In genomic region chr14:25508757-25509139, GRCm38 (mm10) we compare ENCODE assay signal across 11 mouse cellular contexts. TPM values are rescaled to one million over a fixed set of nuclear protein-coding genes. Genes with fewer than 3 reads are reported as not detected.
A peak's percentile ranks its signal among the peaks of the same experiment; 100 is the strongest.
DNase-seq lines count a peak whose midpoint lies in the region; ATAC-seq lines count a peak whose summit lies in the region.
"Had no signal": no experiment of that assay in that cellular context is flagged by ENCODE, and none has a peak within 500 bp of the region (broad histone marks: within the 10 kb centered on the region; RNA-seq: fewer than 3 reads in every experiment).

No protein-coding gene starts in this region.

- H3K9me3 ChIP-seq in hindbrain, embryonic 12.5 days (replicated peaks), result no peaks in the 10 kb centered on the region
- no peaks in the 10 kb centered on the region for H3K9me3 ChIP-seq in hindbrain, embryonic 14.5 days (ENCODE audit: control insufficient read depth, low read length)
- H3K9me3 ChIP-seq in heart, embryonic 14.5 days (ENCODE audit: control insufficient read depth, low read length), result no peaks in the 10 kb centered on the region
- H3K9me3 ChIP-seq in intestine, embryonic 15.5 days, result no peaks in the 10 kb centered on the region
- H3K9me3 ChIP-seq in liver, embryonic 16.5 days (replicated peaks; ENCODE audit: control insufficient read depth, low read length), result no peaks in the 10 kb centered on the region
- H3K9me3 ChIP-seq: embryonic facial prominence, embryonic 13.5 days had no signal

- ATAC-seq in hindbrain, embryonic 12.5 days (ENCODE audit: low FRiP score), result no peak
- ATAC-seq in hindbrain, embryonic 14.5 days (ENCODE audit: low FRiP score), result no peak
- ATAC-seq in heart, embryonic 14.5 days (ENCODE audit: insufficient number of reproducible peaks, insufficient read depth, low FRiP score, low read depth), result peak; percentile 48; the same call in 1 of the 2 replicates
- ATAC-seq in intestine, embryonic 15.5 days, result peak; percentile 80
- ATAC-seq in liver, embryonic 16.5 days (ENCODE audit: low read depth), result peak; percentile 66

- H3K27ac ChIP-seq in hindbrain, embryonic 12.5 days, result peak overlapping the region; percentile 17; the same call in 1 of the 2 replicates
- H3K27ac ChIP-seq in hindbrain, embryonic 14.5 days, result no peak overlapping the region
- H3K27ac ChIP-seq in heart, embryonic 14.5 days (replicated peaks in 1 of 2; ENCODE audit: control insufficient read depth in 1 of 2, insufficient read depth in 1 of 2, low read depth in 2 of 2, low read length in 2 of 2), result peak overlapping the region; percentile 84 to 86
- peak overlapping the region; percentile 37 for H3K27ac ChIP-seq in intestine, embryonic 15.5 days
- H3K27ac ChIP-seq in liver, embryonic 16.5 days (ENCODE audit: low read length), result peak overlapping the region; percentile 30; the same call in 1 of the 2 replicates
- H3K27ac ChIP-seq: embryonic facial prominence, embryonic 13.5 days; layer of hippocampus, adult 2 months had no signal

- no peaks in the 10 kb centered on the region for H3K27me3 ChIP-seq in hindbrain, embryonic 12.5 days
- no peaks in the 10 kb centered on the region for H3K27me3 ChIP-seq in hindbrain, embryonic 14.5 days (ENCODE audit: control insufficient read depth, insufficient read depth, low read length)
- no peaks in the 10 kb centered on the region for H3K27me3 ChIP-seq in heart, embryonic 14.5 days (ENCODE audit: control insufficient read depth, insufficient read depth, low read length)
- no peaks in the 10 kb centered on the region for H3K27me3 ChIP-seq in intestine, embryonic 15.5 days (replicated peaks)
- no peaks in the 10 kb centered on the region for H3K27me3 ChIP-seq in liver, embryonic 16.5 days (ENCODE audit: control insufficient read depth, insufficient read depth, low read depth, low read length)
- H3K27me3 ChIP-seq: embryonic facial prominence, embryonic 13.5 days had no signal

- H3K36me3 ChIP-seq in hindbrain, embryonic 12.5 days, result peaks cover 49% of the 10 kb centered on the region
- peaks cover 51% of the 10 kb centered on the region for H3K36me3 ChIP-seq in hindbrain, embryonic 14.5 days (replicated peaks; ENCODE audit: control insufficient read depth, insufficient read depth)
- peaks cover 39% of the 10 kb centered on the region for H3K36me3 ChIP-seq in heart, embryonic 14.5 days (ENCODE audit: control insufficient read depth, insufficient read depth, low read length)
- H3K36me3 ChIP-seq in intestine, embryonic 15.5 days, result peaks cover 3% of the 10 kb centered on the region; the same call in 1 of the 2 replicates
- H3K36me3 ChIP-seq in liver, embryonic 16.5 days (ENCODE audit: control insufficient read depth, insufficient read depth), result no peaks in the 10 kb centered on the region; the same call in 1 of the 2 replicates

- peaks cover 65% of the 10 kb centered on the region for H3K4me1 ChIP-seq in hindbrain, embryonic 12.5 days
- peaks cover 51% of the 10 kb centered on the region for H3K4me1 ChIP-seq in hindbrain, embryonic 14.5 days (replicated peaks; ENCODE audit: control insufficient read depth, insufficient read depth, low read length)
- peaks cover 77 to 89% of the 10 kb centered on the region in 2 experiments for H3K4me1 ChIP-seq in heart, embryonic 14.5 days (ENCODE audit: control insufficient read depth in 2 of 2, insufficient read depth in 2 of 2, low read length in 2 of 2)
- H3K4me1 ChIP-seq in intestine, embryonic 15.5 days (replicated peaks), result peaks cover 77% of the 10 kb centered on the region
- H3K4me1 ChIP-seq in liver, embryonic 16.5 days (ENCODE audit: control insufficient read depth, low read depth, low read length), result peaks cover 65% of the 10 kb centered on the region

- no peak for DNase-seq in hindbrain, embryonic 14.5 days (ENCODE audit: low spot score)
- no peak for DNase-seq in natural killer cell, adult 2 months (ENCODE audit: low spot score in 2 of 2)
- no peak for DNase-seq in embryo, embryonic 10.5 days (ENCODE audit: low spot score)
- DNase-seq: thymus, postnatal 4 days had no signal

- no peak overlapping the region for H3K4me2 ChIP-seq in hindbrain, embryonic 12.5 days (replicated peaks)
- no peak overlapping the region for H3K4me2 ChIP-seq in hindbrain, embryonic 14.5 days (replicated peaks)
- H3K4me2 ChIP-seq in heart, embryonic 14.5 days (ENCODE audit: low read length), result peak overlapping the region; percentile 24
- H3K4me2 ChIP-seq in intestine, embryonic 15.5 days (replicated peaks), result peak overlapping the region; percentile 35; the same call in 1 of the 2 replicates
- H3K4me2 ChIP-seq in liver, embryonic 16.5 days (ENCODE audit: low read depth, low read length), result no peak overlapping the region
- H3K4me2 ChIP-seq: embryonic facial prominence, embryonic 13.5 days; midbrain, embryonic 11.5 days had no signal

- no peak overlapping the region for H3K4me3 ChIP-seq in hindbrain, embryonic 12.5 days
- no peak overlapping the region for H3K4me3 ChIP-seq in hindbrain, embryonic 14.5 days (replicated peaks; ENCODE audit: low read length)
- H3K4me3 ChIP-seq in heart, embryonic 14.5 days (ENCODE audit: control insufficient read depth in 1 of 2, insufficient read depth in 1 of 2, low read depth in 1 of 2, low read length in 2 of 2), result no peak overlapping the region
- H3K4me3 ChIP-seq in intestine, embryonic 15.5 days (replicated peaks), result no peak overlapping the region
- no peak overlapping the region for H3K4me3 ChIP-seq in liver, embryonic 16.5 days (ENCODE audit: low read depth, low read length)
- H3K4me3 ChIP-seq: embryonic facial prominence, embryonic 13.5 days; layer of hippocampus, adult 2 months had no signal

- WGBS in hindbrain, embryonic 12.5 days, result 83% methylated on average over 5 of the region's 5 CpGs
- 78% methylated on average over 5 of the region's 5 CpGs for WGBS in hindbrain, embryonic 14.5 days
- 31% methylated on average over 5 of the region's 5 CpGs for WGBS in heart, embryonic 14.5 days
- WGBS in intestine, embryonic 15.5 days, result 58% methylated on average over 5 of the region's 5 CpGs
- 77% methylated on average over 5 of the region's 5 CpGs for WGBS in liver, embryonic 16.5 days (ENCODE audit: insufficient replicate concordance)

- H3K9ac ChIP-seq in hindbrain, embryonic 12.5 days, result no peak overlapping the region
- no peak overlapping the region for H3K9ac ChIP-seq in hindbrain, embryonic 14.5 days
- H3K9ac ChIP-seq in heart, embryonic 14.5 days (ENCODE audit: low read length), result peak overlapping the region; percentile 36; the same call in 1 of the 2 replicates
- H3K9ac ChIP-seq in intestine, embryonic 15.5 days, result no peak overlapping the region
- no peak overlapping the region for H3K9ac ChIP-seq in liver, embryonic 16.5 days (ENCODE audit: low read depth, low read length)
- H3K9ac ChIP-seq: embryonic facial prominence, embryonic 13.5 days had no signal

RNA-seq across cellular contexts. Expression of gene Zmiz1, which starts 49.8 kb away (rescaled TPM):
- polyA plus RNA-seq in hindbrain, embryonic 12.5 days (2016; fragmentation: Nextera tagmentation; extraction: Ambion mirVana), result 66.5 and 69.4 TPM in 2 replicates
- 70.0 and 70.6 TPM in 2 replicates for polyA plus RNA-seq in hindbrain, embryonic 14.5 days (2014; fragmentation: Nextera tagmentation; extraction: Ambion mirVana)
- polyA plus RNA-seq in heart, embryonic 14.5 days (2014; fragmentation: Nextera tagmentation; extraction: Ambion mirVana), result 27.7 and 31.3 TPM in 2 replicates
- 26.3 and 28.0 TPM in 2 replicates for polyA plus RNA-seq in intestine, embryonic 15.5 days (2015; fragmentation: Nextera tagmentation; extraction: Ambion mirVana)
- 4.1 and 6.1 TPM in 2 replicates for polyA plus RNA-seq in liver, embryonic 16.5 days (2015; fragmentation: Nextera tagmentation; extraction: Ambion mirVana)

Comparison
In these comparisons a context has a peak if more than half of its experiments do, and no peak if none do; other contexts are left out.
1. ATAC-seq: peak in heart, embryonic 14.5 days (single experiment), intestine, embryonic 15.5 days (single experiment) and liver, embryonic 16.5 days (single experiment); none in hindbrain, embryonic 12.5 days (single experiment) and hindbrain, embryonic 14.5 days (single experiment).
2. H3K4me2 ChIP-seq: peak in heart, embryonic 14.5 days (single experiment) and intestine, embryonic 15.5 days (single experiment); none in hindbrain, embryonic 12.5 days (single experiment), hindbrain, embryonic 14.5 days (single experiment) and liver, embryonic 16.5 days (single experiment).